Mouse (Mus musculus) heart, embryonic 16.5 days (tissue): ENCODE data around the gene Ruvbl1. TPM values are rescaled to one million over a fixed set of nuclear protein-coding genes. Genes with fewer than 3 reads are reported as not detected.

ENCODE experiments used
- ATAC-seq: fragments of 200-750 bp; cut with Nextera tagmentation; replicated peaks from 2 replicates; pipeline ENCODE4 v1.8.0; 2017; ENCODE audit warnings: moderate number of reproducible peaks; ENCODE audit not compliant: insufficient read depth, low FRiP score; ENCODE audit errors: extremely low read depth
- H3K27ac ChIP-seq: fragments of 300-500 bp; sonication (generic); 2 replicates; pipeline ENCODE4 v1.5.1; 2014; ENCODE audit warnings: mild to moderate bottlenecking, low read length, control low read depth, moderate library complexity
- H3K27me3 ChIP-seq: fragments of 300-500 bp; sonication (generic); 2 replicates; pipeline ENCODE4 v1.6.1; 2014; ENCODE audit warnings: low read length, mixed read lengths; ENCODE audit not compliant: control insufficient read depth, insufficient read depth
- H3K36me3 ChIP-seq: fragments of 300-500 bp; sonication (generic); 2 replicates; pipeline ENCODE4 v1.6.1; 2014; ENCODE audit not compliant: control insufficient read depth, insufficient read depth
- H3K4me1 ChIP-seq: fragments of 300-500 bp; sonication (generic); 2 replicates; pipeline ENCODE4 v1.6.1; 2014; ENCODE audit warnings: low read length, mixed read lengths; ENCODE audit not compliant: control insufficient read depth, insufficient read depth
- H3K4me2 ChIP-seq: fragments of 300-500 bp; sonication (generic); 2 replicates; pipeline ENCODE4 v1.6.1; 2014; ENCODE audit warnings: low read depth, mild to moderate bottlenecking, control low read depth, low read length
- H3K4me3 ChIP-seq: fragments of 300-500 bp; sonication (generic); 2 replicates; pipeline ENCODE4 v1.5.1; 2014; ENCODE audit warnings: mild to moderate bottlenecking, control low read depth, low read length
- H3K9ac ChIP-seq: fragments of 300-500 bp; sonication (generic); 2 replicates; pipeline ENCODE4 v1.6.1; 2014; ENCODE audit warnings: low read length, control low read depth
- H3K9me3 ChIP-seq: fragments of 300-500 bp; sonication (generic); replicated peaks from 2 replicates; pipeline ENCODE4 v1.6.1; 2016; ENCODE audit warnings: low read length; ENCODE audit not compliant: control insufficient read depth
- WGBS: fragments of 180-500 bp; shearing (Covaris S2); extraction: QIAGEN DNeasy Blood & Tissue Kit; methylation state at CpG from one replicate; pipeline ENCODE4 v1.1.7; 2014; 5-methylcytosine and 5-hydroxymethylcytosine counted together
- polyA plus RNA-seq: library from polyadenylated mRNA; unstranded; fragments of >200 nt; fragmentation: Nextera tagmentation; extraction: Ambion mirVana; gene quantifications from 2 replicates; pipeline ENCODE4 v1.2.1, GENCODE M21; 2015

Gene Ruvbl1
- polyA plus RNA-seq, 1 experiment from 2014 or later = 90.5 TPM

DNA sequence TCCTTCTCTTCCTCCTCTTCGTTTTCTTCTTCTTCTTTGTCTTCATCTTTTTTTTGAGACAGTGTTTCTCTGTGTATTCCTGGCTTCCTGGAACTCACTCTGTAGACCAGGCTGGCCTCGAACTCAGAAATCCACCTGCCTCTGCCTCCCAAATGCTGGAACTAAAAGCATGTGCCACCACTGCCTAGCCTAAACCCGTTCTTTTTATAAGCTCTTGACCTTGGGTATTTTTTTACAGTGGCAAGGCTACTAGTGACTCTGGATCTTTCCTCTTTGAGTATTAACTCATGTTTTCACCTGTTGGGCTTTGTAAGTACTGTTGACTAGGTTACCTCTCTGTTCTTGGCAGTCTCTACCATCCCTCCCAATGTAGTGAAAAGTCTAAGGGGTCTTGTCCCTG lies 57.8 kb downstream of the Ruvbl1 start:
- no peak overlapping the region for H3K9ac ChIP-seq
- WGBS = 56% methylated on average over 3 of the region's 3 CpGs
- H3K27ac ChIP-seq = no peak overlapping the region
- H3K36me3 ChIP-seq = no peaks in the 10 kb centered on the region
- no peaks in the 10 kb centered on the region for H3K9me3 ChIP-seq
- no peak overlapping the region for H3K4me2 ChIP-seq
- no peak for ATAC-seq
- H3K4me3 ChIP-seq = no peak overlapping the region
- no peaks in the 10 kb centered on the region for H3K27me3 ChIP-seq
- peaks cover 6% of the 10 kb centered on the region; the same call in 1 of the 2 replicates for H3K4me1 ChIP-seq

DNA sequence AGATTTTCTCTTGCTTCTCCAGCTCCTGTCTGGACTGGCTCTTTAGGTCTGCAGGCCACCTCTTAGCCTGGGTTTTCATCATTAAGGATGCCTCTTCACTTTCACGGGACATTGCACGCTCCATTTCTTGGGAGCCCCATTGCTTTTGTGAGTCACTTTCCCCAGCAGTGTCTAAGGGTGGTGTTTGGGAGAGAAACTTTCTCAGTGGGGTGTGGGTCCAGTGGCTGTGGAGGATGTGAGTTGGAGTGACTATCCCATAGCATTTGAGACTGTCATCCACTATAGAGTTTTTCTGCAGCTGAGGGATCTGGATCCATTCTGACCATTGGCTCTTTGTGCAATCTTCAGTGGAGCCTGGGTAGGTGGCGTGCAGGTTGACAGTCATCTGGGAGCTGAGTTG lies 58.2 kb downstream of the Ruvbl1 start:
- Histone ChIP-seq H3K4me1 (peaks cover 6% of the 10 kb centered on the region; the same call in 1 of the 2 replicates), H3K4me3 (no peak overlapping the region), H3K9ac (no peak overlapping the region), H3K9me3 (no peaks in the 10 kb centered on the region), H3K27me3 (no peaks in the 10 kb centered on the region), H3K27ac (no peak overlapping the region), H3K4me2 (no peak overlapping the region), H3K36me3 (no peaks in the 10 kb centered on the region)
- 83% methylated on average over 3 of the region's 3 CpGs for WGBS
- ATAC-seq = no peak

DNA sequence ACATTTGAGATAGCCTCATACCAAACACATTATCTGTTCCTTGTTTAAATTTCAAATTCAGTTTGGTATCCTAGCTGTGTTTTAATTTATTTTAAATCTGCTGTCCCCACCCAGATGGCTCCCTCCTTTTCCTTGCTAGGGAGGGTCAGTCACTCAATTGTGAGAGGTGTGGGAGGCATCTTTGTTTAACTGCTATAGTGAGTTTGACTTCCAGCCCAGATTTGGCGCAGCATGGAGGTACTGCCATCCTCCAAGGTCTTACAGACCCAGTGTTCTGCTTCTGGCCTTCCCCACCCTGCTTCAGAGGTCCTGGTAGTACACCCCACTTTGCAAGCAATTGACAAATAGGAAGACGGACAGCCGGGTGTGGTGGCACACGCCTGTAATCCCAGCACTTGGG lies 58.8 kb downstream of the Ruvbl1 start:
- Histone ChIP-seq H3K4me3 (no peak overlapping the region), H3K4me1 (peaks cover 6% of the 10 kb centered on the region; the same call in 1 of the 2 replicates), H3K27ac (no peak overlapping the region), H3K9me3 (no peaks in the 10 kb centered on the region), H3K4me2 (no peak overlapping the region), H3K9ac (no peak overlapping the region), H3K27me3 (no peaks in the 10 kb centered on the region), H3K36me3 (no peaks in the 10 kb centered on the region)
- 87% methylated on average over 4 of the region's 4 CpGs for whole genome bisulfite sequencing
- no peak for ATAC-seq

DNA sequence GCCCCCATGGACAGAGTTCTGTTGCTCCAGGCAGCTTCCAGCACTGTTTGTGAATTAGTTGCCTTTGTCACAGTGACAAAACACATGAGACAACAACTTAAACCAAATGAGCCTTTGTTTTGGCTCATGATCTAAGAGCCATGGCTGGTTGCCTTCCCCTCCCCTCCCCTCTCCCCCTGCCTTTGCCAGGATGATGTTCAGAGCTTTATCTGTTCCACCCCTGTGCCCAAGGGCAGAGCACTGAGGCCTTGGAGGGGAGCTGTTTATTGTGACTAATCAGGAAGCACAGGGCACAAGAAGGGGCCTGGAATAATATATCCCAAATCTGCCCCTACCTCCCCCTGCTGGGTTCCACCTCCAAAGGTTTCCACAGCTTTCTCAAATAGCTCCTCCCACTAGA lies 65.1 kb downstream of the Ruvbl1 start:
- Histone ChIP-seq H3K4me1 (no peaks in the 10 kb centered on the region), H3K36me3 (no peaks in the 10 kb centered on the region), H3K27me3 (no peaks in the 10 kb centered on the region), H3K9ac (no peak overlapping the region), H3K9me3 (no peaks in the 10 kb centered on the region), H3K4me2 (no peak overlapping the region), H3K27ac (no peak overlapping the region), H3K4me3 (no peak overlapping the region)
- no peak for ATAC-seq

DNA sequence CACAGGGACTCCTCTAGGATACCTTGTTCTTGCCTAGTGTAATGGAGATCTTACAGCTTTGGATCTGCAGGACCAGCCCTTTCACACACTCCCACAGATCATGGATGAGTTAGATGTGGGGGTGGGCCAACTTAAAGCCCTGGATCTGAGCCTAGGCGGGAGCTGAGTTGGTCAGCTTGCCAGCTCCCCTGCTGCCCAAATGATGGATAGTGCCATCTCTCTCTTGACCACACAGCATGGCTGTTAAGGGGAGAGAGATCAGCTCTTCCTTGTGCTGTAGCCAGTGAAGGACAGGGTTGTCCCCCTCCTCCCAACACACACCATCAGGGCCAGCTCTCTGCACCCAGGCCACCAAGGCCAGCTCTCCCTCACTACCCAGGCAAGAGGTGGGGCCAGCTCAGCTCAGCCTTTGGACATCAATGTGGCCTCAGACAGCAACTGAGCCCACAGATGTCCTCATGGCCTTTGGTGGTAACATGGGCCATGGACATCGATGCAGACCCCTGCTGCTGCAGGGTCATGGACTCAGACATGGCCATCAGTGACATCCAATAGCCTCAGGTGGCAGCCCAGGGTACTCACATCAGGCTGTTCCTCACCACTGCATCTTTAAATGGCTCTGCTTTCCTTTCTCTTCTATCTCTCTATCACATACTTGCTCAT lies 75.0 kb downstream of the Ruvbl1 start:
- H3K9me3 ChIP-seq = no peaks in the 10 kb centered on the region
- H3K4me3 ChIP-seq = no peak overlapping the region
- H3K36me3 ChIP-seq = no peaks in the 10 kb centered on the region
- 63% methylated on average over 2 of the region's 2 CpGs for WGBS
- no peak for ATAC-seq
- no peak overlapping the region for H3K4me2 ChIP-seq
- H3K27ac ChIP-seq = no peak overlapping the region
- H3K4me1 ChIP-seq = 0 out of 2 replicates have a peak, but pooled peaks cover 3% of the 10 kb centered on the region
- H3K9ac ChIP-seq = no peak overlapping the region
- peaks cover 2% of the 10 kb centered on the region; the same call in 1 of the 2 replicates for H3K27me3 ChIP-seq

DNA sequence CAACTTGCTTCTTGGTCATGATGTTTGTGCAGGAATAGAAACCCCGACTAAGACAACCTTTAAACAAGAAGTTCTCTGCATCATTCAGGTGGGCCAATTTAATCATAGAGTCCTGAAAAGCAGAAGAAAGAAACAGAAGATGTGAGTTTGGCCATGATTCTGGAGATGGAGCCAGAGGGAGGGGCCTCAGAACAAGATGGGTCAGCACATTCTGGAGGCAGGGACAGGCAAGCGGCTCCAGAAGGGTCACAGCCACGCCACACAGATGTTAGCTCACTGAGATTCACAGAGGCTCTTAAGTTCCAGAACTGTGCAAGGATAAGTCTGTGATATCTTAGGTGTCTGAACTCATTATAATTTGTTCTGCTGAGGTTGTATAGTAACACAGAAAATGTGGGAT lies 79.0 kb downstream of the Ruvbl1 start:
- Histone ChIP-seq H3K9ac (no peak overlapping the region), H3K4me1 (0 out of 2 replicates have a peak, but pooled peaks cover 4% of the 10 kb centered on the region), H3K27ac (no peak overlapping the region), H3K9me3 (no peaks in the 10 kb centered on the region), H3K4me3 (no peak overlapping the region), H3K4me2 (no peak overlapping the region), H3K27me3 (peaks cover 25% of the 10 kb centered on the region), H3K36me3 (no peaks in the 10 kb centered on the region)
- ATAC-seq = no peak
- 82% methylated on average over 3 of the region's 3 CpGs for WGBS

DNA sequence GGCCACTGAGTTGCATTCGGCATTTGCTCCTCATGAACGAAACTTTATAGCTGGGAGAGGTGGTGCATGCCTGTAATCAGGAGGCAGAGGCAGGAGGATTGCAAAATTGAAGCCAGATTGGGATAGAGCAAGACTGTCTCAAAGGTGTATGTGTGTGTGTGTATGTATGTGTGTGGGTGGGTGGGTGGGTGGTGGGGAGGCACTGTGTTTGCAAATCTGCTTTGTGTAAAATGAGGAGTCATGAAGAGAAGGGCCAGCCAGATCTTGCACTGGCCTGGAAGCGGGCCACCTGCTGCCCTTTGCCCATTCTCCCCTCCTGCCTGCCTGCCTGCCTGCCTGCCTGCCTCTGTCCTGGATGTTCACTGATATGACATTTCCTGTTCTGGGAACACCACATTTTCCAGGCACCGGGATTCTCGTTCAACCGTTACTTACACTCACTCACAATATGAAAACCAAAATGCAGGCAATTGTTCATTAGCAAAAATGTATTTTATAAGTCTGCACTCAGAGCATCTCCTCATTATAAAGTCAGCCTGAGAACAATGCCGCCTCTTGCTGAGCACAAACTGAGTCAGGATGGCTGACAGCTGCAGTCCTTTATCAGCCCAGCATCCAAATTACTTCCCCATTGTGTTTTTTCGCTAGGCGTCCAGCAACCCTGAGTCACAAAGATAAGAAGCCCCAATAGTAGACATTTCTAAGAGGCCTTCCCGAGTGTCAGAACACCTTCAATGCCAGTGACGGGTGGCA lies 79.6 kb downstream of the Ruvbl1 start:
- H3K9ac ChIP-seq = no peak overlapping the region
- 0 out of 2 replicates have a peak, but pooled peaks cover 4% of the 10 kb centered on the region for H3K4me1 ChIP-seq
- H3K27me3 ChIP-seq = peaks cover 25% of the 10 kb centered on the region
- H3K36me3 ChIP-seq = no peaks in the 10 kb centered on the region
- 26% methylated on average over 11 of the region's 11 CpGs for WGBS
- H3K27ac ChIP-seq = no peak overlapping the region
- H3K9me3 ChIP-seq = no peaks in the 10 kb centered on the region
- no peak for ATAC-seq
- H3K4me3 ChIP-seq = no peak overlapping the region
- H3K4me2 ChIP-seq = no peak overlapping the region

DNA sequence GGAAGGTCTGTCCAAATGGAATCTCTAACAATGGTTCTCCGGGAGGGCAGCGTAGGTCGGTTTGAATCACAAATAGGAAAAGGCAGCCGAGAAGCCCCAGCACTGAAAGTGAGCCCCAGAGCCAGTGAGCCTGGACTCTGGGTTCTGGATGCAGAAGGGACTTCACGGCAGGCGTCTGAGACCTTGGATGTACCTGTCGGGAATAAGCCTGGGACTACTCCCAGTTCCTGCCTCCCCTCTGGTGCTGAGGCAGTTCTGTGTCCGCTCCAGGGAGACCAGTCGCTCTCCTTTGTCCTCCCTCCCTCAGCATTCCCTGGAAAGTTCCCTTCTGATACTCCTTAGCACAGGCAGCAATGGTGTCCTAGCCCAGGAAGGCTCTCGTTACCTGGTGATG lies 80.2 kb downstream of the Ruvbl1 start:
- 0 out of 2 replicates have a peak, but pooled peaks cover 4% of the 10 kb centered on the region for H3K4me1 ChIP-seq
- peaks cover 25% of the 10 kb centered on the region for H3K27me3 ChIP-seq
- H3K4me2 ChIP-seq = no peak overlapping the region
- ATAC-seq = no peak
- H3K4me3 ChIP-seq = no peak overlapping the region
- H3K27ac ChIP-seq = no peak overlapping the region
- no peaks in the 10 kb centered on the region for H3K36me3 ChIP-seq
- 33% methylated on average over 10 of the region's 10 CpGs for WGBS
- H3K9ac ChIP-seq = no peak overlapping the region
- no peaks in the 10 kb centered on the region for H3K9me3 ChIP-seq
